In the genomic region with DNA sequence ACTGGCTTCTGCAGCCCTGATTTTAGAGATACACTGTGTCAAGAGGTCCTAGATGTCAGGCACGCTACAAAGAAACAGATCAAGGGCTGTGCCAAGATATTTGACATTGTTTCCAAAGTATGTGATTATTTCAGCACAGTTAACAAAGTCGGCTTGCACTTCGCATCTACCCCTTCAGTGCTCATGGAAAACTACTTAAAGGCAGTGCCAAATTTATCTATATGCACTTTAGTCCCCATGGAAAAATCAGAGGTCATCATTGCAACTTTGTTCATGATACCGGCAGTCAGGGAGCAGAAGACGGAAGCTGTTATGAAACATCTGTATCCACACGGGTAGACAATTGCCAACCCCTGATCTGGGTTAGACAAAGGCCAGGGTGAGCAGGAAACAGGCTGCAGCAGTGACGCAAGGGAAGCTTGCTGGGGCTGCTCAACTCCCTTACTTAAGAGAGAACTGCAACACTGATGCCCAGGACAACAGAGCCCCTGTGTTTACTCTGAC, we compare ENCODE assay signal across 10 mouse cellular contexts.
DNase-seq lines count a peak whose midpoint lies in the region; ATAC-seq and TF ChIP-seq lines count a peak whose summit lies in the region.
"Had no signal": no experiment of that assay in that cellular context is flagged by ENCODE, and none has a peak within 500 bp of the region (broad histone marks: within the 10 kb centered on the region; RNA-seq: fewer than 3 reads in every experiment).

No protein-coding gene starts in this region.

- H3K4me3 ChIP-seq in gastrocnemius, adult 2 months, result no peak overlapping the region
- no peak overlapping the region for H3K4me3 ChIP-seq in heart, embryonic 13.5 days
- H3K4me3 ChIP-seq: limb, embryonic 15.5 days had no signal

- no peak for TF ChIP-seq CTCF in gastrocnemius, adult 2 months (IDR thresholded peaks at IDR 0.05)

- WGBS in heart, embryonic 13.5 days, result 8% methylated on average over 7 of the region's 7 CpGs

- H3K27me3 ChIP-seq in heart, embryonic 13.5 days (replicated peaks), result no peaks in the 10 kb centered on the region
- H3K27me3 ChIP-seq: CH12.LX; limb, embryonic 15.5 days had no signal

- H3K27ac ChIP-seq in gastrocnemius, adult 2 months, result peak overlapping the region; percentile 73
- peak overlapping the region; percentile 79 for H3K27ac ChIP-seq in heart, embryonic 13.5 days (replicated peaks)
- H3K27ac ChIP-seq: limb, embryonic 15.5 days had no signal

- H3K4me2 ChIP-seq in heart, embryonic 13.5 days, result peak overlapping the region; percentile 8; the same call in 1 of the 2 replicates
- H3K4me2 ChIP-seq: limb, embryonic 15.5 days had no signal

- H3K9me3 ChIP-seq in heart, embryonic 13.5 days, result no peaks in the 10 kb centered on the region
- H3K9me3 ChIP-seq: limb, embryonic 15.5 days had no signal

- peaks cover 56% of the 10 kb centered on the region for H3K4me1 ChIP-seq in heart, embryonic 13.5 days
- H3K4me1 ChIP-seq: limb, embryonic 15.5 days had no signal

- H3K9ac ChIP-seq in heart, embryonic 13.5 days, result no peak overlapping the region
- H3K9ac ChIP-seq: limb, embryonic 15.5 days had no signal

- intact Hi-C loops in gastrocnemius, adult 2 months (cut with DNase I), result no loop called here

- peak; percentile 49 for DNase-seq in gastrocnemius, adult 2 months
- no peak for DNase-seq in gastrocnemius, adult 8-10 months (ENCODE audit: low spot score in 2 of 2)
- peak; percentile 43 to 66 for DNase-seq in kidney, postnatal 4 days
- DNase-seq in cerebellum, adult 18-20 months, result no peak
- no peak for DNase-seq in adipocyte (ENCODE audit: low spot score)
- no peak for DNase-seq in cerebellum, adult 11-12 months

- peak; percentile 70 for ATAC-seq in heart, embryonic 13.5 days (ENCODE audit: extremely low read depth, insufficient number of reproducible peaks, low FRiP score, low TSS enrichment)
- ATAC-seq in neutrophil, adult 5-6 weeks (ENCODE audit: extremely low read depth, insufficient number of reproducible peaks, low FRiP score, poor library complexity, severe bottlenecking), result peak; percentile 86

- H3K36me3 ChIP-seq in heart, embryonic 13.5 days, result no peaks in the 10 kb centered on the region
- H3K36me3 ChIP-seq: limb, embryonic 15.5 days had no signal

Comparison
In these comparisons a context has a peak if more than half of its experiments do, and no peak if none do; other contexts are left out.
1. DNase-seq: peak in gastrocnemius, adult 2 months (single experiment) and kidney, postnatal 4 days (2 of 2); none in gastrocnemius, adult 8-10 months (0 of 2), cerebellum, adult 18-20 months (0 of 2), adipocyte (single experiment) and cerebellum, adult 11-12 months (single experiment).